Mouse (Mus musculus) stomach, embryonic 15.5 days (tissue): ENCODE data around the gene Dhrs11. TPM values are rescaled to one million over a fixed set of nuclear protein-coding genes. Genes with fewer than 3 reads are reported as not detected.

Experiments used
- ATAC-seq: fragments of 200-750 bp; cut with Nextera tagmentation; 2 replicates; pipeline ENCODE4 v1.8.0; 2017; ENCODE audit warnings: low read depth, moderate number of reproducible peaks, moderate TSS enrichment; ENCODE audit not compliant: insufficient read depth, low FRiP score
- H3K27ac ChIP-seq: fragments of 300-500 bp; sonication (generic); 2 replicates; pipeline ENCODE4 v1.5.1; 2015; ENCODE audit warnings: mild to moderate bottlenecking, inconsistent platforms
- H3K27me3 ChIP-seq: fragments of 300-500 bp; sonication (generic); replicated peaks from 2 replicates; pipeline ENCODE4 v1.6.1; 2015; ENCODE audit warnings: inconsistent platforms
- H3K36me3 ChIP-seq: fragments of 300-500 bp; sonication (generic); 2 replicates; pipeline ENCODE4 v1.6.1; 2015; ENCODE audit warnings: inconsistent platforms
- H3K4me1 ChIP-seq: fragments of 300-500 bp; sonication (generic); 2 replicates; pipeline ENCODE4 v1.6.1; 2015; ENCODE audit warnings: inconsistent platforms
- H3K4me2 ChIP-seq: fragments of 300-500 bp; sonication (generic); 2 replicates; pipeline ENCODE4 v1.6.1; 2015; ENCODE audit warnings: mild to moderate bottlenecking, inconsistent platforms
- H3K4me3 ChIP-seq: fragments of 300-500 bp; sonication (generic); replicated peaks from 2 replicates; pipeline ENCODE4 v1.5.1; 2015; ENCODE audit warnings: inconsistent platforms
- H3K9ac ChIP-seq: fragments of 300-500 bp; sonication (generic); 2 replicates; pipeline ENCODE4 v1.6.1; 2015; ENCODE audit warnings: inconsistent platforms
- H3K9me3 ChIP-seq: fragments of 300-500 bp; sonication (generic); 2 replicates; pipeline ENCODE4 v1.6.1; 2016; ENCODE audit warnings: inconsistent platforms
- WGBS: fragments of 180-500 bp; shearing (Covaris S2); methylation state at CpG from one replicate; pipeline ENCODE4 v1.1.7; 2015; 5-methylcytosine and 5-hydroxymethylcytosine counted together
- polyA plus RNA-seq: library from polyadenylated mRNA; unstranded; fragments of >200 nt; fragmentation: Nextera tagmentation; extraction: Ambion mirVana; gene quantifications from 2 replicates; pipeline ENCODE4 v1.2.1, GENCODE M21; 2015

Dhrs11 gene
- polyA plus RNA-seq, 1 experiment from 2014 or later: 38.2 TPM

- H3K27ac ChIP-seq: no peak overlapping the region
- H3K9ac ChIP-seq: no peak overlapping the region
- no peak overlapping the region for H3K4me3 ChIP-seq
- WGBS: 85% methylated on average over 9 of the region's 9 CpGs
- no peak for ATAC-seq
- no peak overlapping the region for H3K4me2 ChIP-seq
- H3K27me3 ChIP-seq: no peaks in the 10 kb centered on the region
- 0 out of 2 replicates have a peak, but pooled peaks cover 3% of the 10 kb centered on the region for H3K4me1 ChIP-seq
- 0 out of 2 replicates have a peak, but pooled peaks cover 3% of the 10 kb centered on the region for H3K36me3 ChIP-seq
- H3K9me3 ChIP-seq: no peaks in the 10 kb centered on the region
Measured at GRCm38 (mm10) chr11:84821131-84821770, 7.5 kb downstream of the Dhrs11 start.

GRCm38 (mm10) chr11:84818961-84819692 lies 9.7 kb downstream of the Dhrs11 start, which contains the start of gene Mrm1:
Gene Mrm1 (minus strand): TSS chr11:84819515.
- H3K27ac ChIP-seq: peak within 1 kb of the TSS; percentile 92
- H3K27me3 ChIP-seq: no peaks in the 10 kb centered on the region
- peak; percentile 81 for ATAC-seq
- H3K4me3 ChIP-seq: peak within 1 kb of the TSS; percentile 73
- 0 out of 2 replicates have a peak, but pooled peaks cover 3% of the 10 kb centered on the region for H3K4me1 ChIP-seq
- under 1% methylated on average over 54 of the region's 55 CpGs for WGBS
- no peaks in the 10 kb centered on the region for H3K9me3 ChIP-seq
- peak within 1 kb of the TSS; percentile 68 for H3K9ac ChIP-seq
- H3K4me2 ChIP-seq: peak within 1 kb of the TSS; percentile 97
- H3K36me3 ChIP-seq: 0 out of 2 replicates have a peak, but pooled peaks cover 3% of the 10 kb centered on the region

GRCm38 (mm10) chr11:84818085-84818960 lies 10.5 kb downstream of the Dhrs11 start:
- Histone ChIP-seq H3K4me2 (peak overlapping the region; percentile 97), H3K27me3 (no peaks in the 10 kb centered on the region), H3K4me1 (no peaks in the 10 kb centered on the region), H3K9ac (peak overlapping the region; percentile 68), H3K9me3 (no peaks in the 10 kb centered on the region), H3K36me3 (0 out of 2 replicates have a peak, but pooled peaks cover 3% of the 10 kb centered on the region), H3K4me3 (peak overlapping the region; percentile 73), H3K27ac (peak overlapping the region; percentile 92)
- peak; percentile 73 for ATAC-seq
- under 1% methylated on average over 39 of the region's 39 CpGs for WGBS

- ATAC-seq: no peak
- no peak overlapping the region for H3K4me3 ChIP-seq
- H3K27ac ChIP-seq: no peak overlapping the region
- no peak overlapping the region for H3K9ac ChIP-seq
- H3K36me3 ChIP-seq: 0 out of 2 replicates have a peak, but pooled peaks cover under 1% of the 10 kb centered on the region
- no peaks in the 10 kb centered on the region for H3K9me3 ChIP-seq
- no peaks in the 10 kb centered on the region for H3K27me3 ChIP-seq
- no peaks in the 10 kb centered on the region for H3K4me1 ChIP-seq
- 79% methylated on average over 6 of the region's 6 CpGs for WGBS
- no peak overlapping the region for H3K4me2 ChIP-seq
Measured at GRCm38 (mm10) chr11:84817362-84817761, 11.4 kb downstream of the Dhrs11 start.

- no peak for ATAC-seq
Measured at GRCm38 (mm10) chr11:84813724-84814510, 14.9 kb downstream of the Dhrs11 start.

GRCm38 (mm10) chr11:84804373-84804772 lies 24.4 kb downstream of the Dhrs11 start:
- no peak overlapping the region for H3K4me2 ChIP-seq
- no peaks in the 10 kb centered on the region for H3K4me1 ChIP-seq
- H3K9ac ChIP-seq: no peak overlapping the region
- H3K27ac ChIP-seq: no peak overlapping the region
- no peak overlapping the region for H3K4me3 ChIP-seq
- no peaks in the 10 kb centered on the region for H3K9me3 ChIP-seq
- ATAC-seq: no peak
- 90% methylated on average over 4 of the region's 4 CpGs for WGBS
- H3K27me3 ChIP-seq: no peaks in the 10 kb centered on the region
- H3K36me3 ChIP-seq: no peaks in the 10 kb centered on the region

More at GRCm38 (mm10) chr11:84813724-84814510, 14.9 kb downstream of the Dhrs11 start:
- Histone ChIP-seq H3K9ac (no peak overlapping the region), H3K4me1 (no peaks in the 10 kb centered on the region), H3K36me3 (no peaks in the 10 kb centered on the region), H3K4me3 (no peak overlapping the region), H3K9me3 (no peaks in the 10 kb centered on the region), H3K27ac (no peak overlapping the region), H3K27me3 (no peaks in the 10 kb centered on the region), H3K4me2 (no peak overlapping the region)
- WGBS: 56% methylated on average over 13 of the region's 13 CpGs

GRCm38 (mm10) chr11:84797627-84798353 lies 31.0 kb downstream of the Dhrs11 start:
- no peak for ATAC-seq
- H3K9ac ChIP-seq: no peak overlapping the region
- H3K27ac ChIP-seq: no peak overlapping the region
- no peaks in the 10 kb centered on the region for H3K4me1 ChIP-seq
- 21% methylated on average over 21 of the region's 21 CpGs for WGBS
- no peaks in the 10 kb centered on the region for H3K36me3 ChIP-seq
- no peaks in the 10 kb centered on the region for H3K9me3 ChIP-seq
- H3K4me3 ChIP-seq: no peak overlapping the region
- no peak overlapping the region for H3K4me2 ChIP-seq
- H3K27me3 ChIP-seq: 0 out of 2 replicates have a peak, but pooled peaks cover 6% of the 10 kb centered on the region

GRCm38 (mm10) chr11:84797026-84797425 lies 31.8 kb downstream of the Dhrs11 start:
- Histone ChIP-seq H3K27ac (no peak overlapping the region), H3K4me2 (no peak overlapping the region), H3K27me3 (0 out of 2 replicates have a peak, but pooled peaks cover 6% of the 10 kb centered on the region), H3K36me3 (no peaks in the 10 kb centered on the region), H3K9ac (no peak overlapping the region), H3K9me3 (no peaks in the 10 kb centered on the region), H3K4me3 (no peak overlapping the region), H3K4me1 (no peaks in the 10 kb centered on the region)
- no peak for ATAC-seq
- WGBS: 37% methylated on average over 10 of the region's 10 CpGs

GRCm38 (mm10) chr11:84794496-84795113 lies 34.2 kb downstream of the Dhrs11 start:
- no peaks in the 10 kb centered on the region for H3K36me3 ChIP-seq
- WGBS: 8% methylated on average over 17 of the region's 17 CpGs
- H3K4me2 ChIP-seq: peak overlapping the region; percentile 44
- H3K27me3 ChIP-seq: 0 out of 2 replicates have a peak, but pooled peaks cover 6% of the 10 kb centered on the region
- H3K4me1 ChIP-seq: no peaks in the 10 kb centered on the region
- ATAC-seq: peak; percentile 58; the same call in 1 of the 2 replicates
- no peak overlapping the region for H3K4me3 ChIP-seq
- no peaks in the 10 kb centered on the region for H3K9me3 ChIP-seq
- no peak overlapping the region for H3K27ac ChIP-seq
- H3K9ac ChIP-seq: no peak overlapping the region

GRCm38 (mm10) chr11:84793545-84793944 lies 35.2 kb downstream of the Dhrs11 start:
- no peak for ATAC-seq
- no peaks in the 10 kb centered on the region for H3K36me3 ChIP-seq
- H3K4me3 ChIP-seq: no peak overlapping the region
- H3K27me3 ChIP-seq: 0 out of 2 replicates have a peak, but pooled peaks cover 6% of the 10 kb centered on the region
- no peaks in the 10 kb centered on the region for H3K4me1 ChIP-seq
- no peak overlapping the region for H3K9ac ChIP-seq
- H3K9me3 ChIP-seq: no peaks in the 10 kb centered on the region
- H3K4me2 ChIP-seq: no peak overlapping the region
- no peak overlapping the region for H3K27ac ChIP-seq
